Mouse (Mus musculus) heart, adult 11 months (tissue): Measurements from ENCODE around the gene Ccn1.

ENCODE experiments used
- DNase-seq: peaks from one replicate; pipeline ENCODE4 v3.0.0; 2022

Gene Ccn1

GRCm38 (mm10) chr3:145649852-145650202 is at the start of gene Ccn1:
Gene Ccn1, minus strand, starts transcription at chr3:145649981.
- peak; percentile 99 for DNase-seq

- peak; percentile 40 for DNase-seq
Observed at GRCm38 (mm10) chr3:145693361-145693760, 43.6 kb upstream of the Ccn1 start.

- DNase-seq, result peak; percentile 93
Observed at GRCm38 (mm10) chr3:145692037-145692436, 42.3 kb upstream of the Ccn1 start.

- peak; percentile 79 for DNase-seq
Observed at GRCm38 (mm10) chr3:145691415-145691814, 41.6 kb upstream of the Ccn1 start.

GRCm38 (mm10) chr3:145689271-145689670 is 39.5 kb upstream of the Ccn1 start:
- peak; percentile 31 for DNase-seq

- DNase-seq, result peak; percentile 27
Observed at GRCm38 (mm10) chr3:145687836-145688235, 38.1 kb upstream of the Ccn1 start.

- DNase-seq, result peak; percentile 91
Observed at GRCm38 (mm10) chr3:145684604-145685441, 35.0 kb upstream of the Ccn1 start.

- no peak for DNase-seq
Observed at GRCm38 (mm10) chr3:145684201-145684600, 34.4 kb upstream of the Ccn1 start.

- DNase-seq, result peak; percentile 95
Observed at GRCm38 (mm10) chr3:145681348-145681935, 31.7 kb upstream of the Ccn1 start.

GRCm38 (mm10) chr3:145680686-145681085 is 30.9 kb upstream of the Ccn1 start:
- DNase-seq, result no peak

GRCm38 (mm10) chr3:145676212-145676611 is 26.4 kb upstream of the Ccn1 start:
- DNase-seq, result no peak

GRCm38 (mm10) chr3:145674815-145675214 is 25.0 kb upstream of the Ccn1 start:
- DNase-seq, result no peak

- no peak for DNase-seq
Observed at GRCm38 (mm10) chr3:145666383-145666782, 16.6 kb upstream of the Ccn1 start.

GRCm38 (mm10) chr3:145656993-145657713 is 7.4 kb upstream of the Ccn1 start:
- DNase-seq, result peak; percentile 96

- peak; percentile 85 for DNase-seq
Observed at GRCm38 (mm10) chr3:145654944-145655343, 5.2 kb upstream of the Ccn1 start.

- peak; percentile 78 for DNase-seq
Observed at GRCm38 (mm10) chr3:145654028-145654427, 4.2 kb upstream of the Ccn1 start.

GRCm38 (mm10) chr3:145653191-145653940 is 3.6 kb upstream of the Ccn1 start:
- peak; percentile 99 for DNase-seq

GRCm38 (mm10) chr3:145652322-145653131 is 2.7 kb upstream of the Ccn1 start:
- peak; percentile 97 for DNase-seq

GRCm38 (mm10) chr3:145651978-145652321 is 2.2 kb upstream of the Ccn1 start:
- DNase-seq, result no peak

GRCm38 (mm10) chr3:145651029-145651977 is 1.5 kb upstream of the Ccn1 start:
- DNase-seq, result peak; percentile 96
